Mouse (Mus musculus) myocyte (in vitro differentiated cells): ENCODE measurements around the gene H2-Q2. TPM values are rescaled to one million over a fixed set of nuclear protein-coding genes. Genes with fewer than 3 reads are reported as not detected.
"Not testable (repeated sequence)": the region's sequence is repeated elsewhere in the genome, so short reads cannot be mapped to it uniquely, and the experiment has no call there.

Experiments
- H3K27me3 ChIP-seq: one replicate; pipeline ENCODE4 v1.6.1; 2011; ENCODE audit not compliant: control insufficient read depth, insufficient read depth, insufficient read length
- H3K36me3 ChIP-seq: one replicate; pipeline ENCODE4 v1.6.1; 2011; ENCODE audit not compliant: control insufficient read depth, insufficient read depth
- H3K4me2 ChIP-seq: one replicate; pipeline ENCODE4 v1.6.1; 2011; ENCODE audit warnings: low read depth, control low read depth
- H3K4me3 ChIP-seq: one replicate; pipeline ENCODE4 v1.5.1; 2011; ENCODE audit warnings: mild to moderate bottlenecking, control low read depth, moderate library complexity
- H3K79me2 ChIP-seq: one replicate; pipeline ENCODE4 v1.6.1; 2011; ENCODE audit not compliant: control insufficient read depth, insufficient read depth
- H3ac ChIP-seq: one replicate; pipeline ENCODE4 v1.6.1; 2011; ENCODE audit not compliant: control insufficient read depth, insufficient read length
- CEBPB ChIP-seq: IDR thresholded peaks from 2 replicates; pipeline ENCODE4 v1.6.1; 2011; ENCODE audit warnings: mild to moderate bottlenecking, moderate library complexity; ENCODE audit not compliant: poor library complexity, insufficient read depth, severe bottlenecking
- E2F4 ChIP-seq: IDR thresholded peaks from one replicate; pipeline ENCODE4 v1.6.1; 2011; ENCODE audit warnings: mild to moderate bottlenecking, control low read depth, moderate library complexity; ENCODE audit not compliant: insufficient read depth
- MAX ChIP-seq: IDR thresholded peaks from one replicate; pipeline ENCODE4 v1.6.1; 2011; ENCODE audit warnings: low read depth, mild to moderate bottlenecking, control low read depth
- MYOD1 ChIP-seq, 3 experiments: IDR thresholded peaks; one replicate each; pipeline ENCODE4 v1.6.1; 2011; ENCODE audit warnings: control low read depth in 2 of 3, low read depth in 2 of 3, mild to moderate bottlenecking in 2 of 3, moderate library complexity in 1 of 3; ENCODE audit not compliant: insufficient read length in 2 of 3, control insufficient read depth in 1 of 3
- MYOG ChIP-seq, 3 experiments: IDR thresholded peaks; one replicate each; pipeline ENCODE4 v1.6.1; 2011; ENCODE audit warnings: control low read depth in 2 of 3, low read depth in 2 of 3, mild to moderate bottlenecking in 2 of 3; ENCODE audit not compliant: insufficient read length in 2 of 3, control insufficient read depth in 1 of 3, insufficient read depth in 1 of 3
- POLR2A ChIP-seq: IDR thresholded peaks from one replicate; pipeline ENCODE4 v1.6.1; 2011; ENCODE audit warnings: low read depth, mild to moderate bottlenecking, control low read depth, moderate library complexity; ENCODE audit not compliant: insufficient read length
- POLR2AphosphoS2 ChIP-seq: IDR thresholded peaks from one replicate; pipeline ENCODE4 v1.6.1; 2011; ENCODE audit warnings: low read depth, control low read depth; ENCODE audit not compliant: insufficient read length
- REST ChIP-seq: IDR thresholded peaks from one replicate; pipeline ENCODE4 v1.6.1; 2011; ENCODE audit warnings: mild to moderate bottlenecking, control low read depth, moderate library complexity; ENCODE audit not compliant: insufficient read depth, insufficient read length
- SRF ChIP-seq: IDR thresholded peaks from one replicate; pipeline ENCODE4 v1.6.1; 2011; ENCODE audit warnings: low read depth; ENCODE audit not compliant: control insufficient read depth, insufficient read length
- TCF12 ChIP-seq: IDR thresholded peaks from one replicate; pipeline ENCODE4 v1.6.1; 2011; ENCODE audit warnings: mild to moderate bottlenecking, control low read depth; ENCODE audit not compliant: poor library complexity, insufficient read depth, severe bottlenecking
- TCF3 ChIP-seq: IDR thresholded peaks from one replicate; pipeline ENCODE4 v1.6.1; 2011; ENCODE audit warnings: low read depth, control low read depth; ENCODE audit not compliant: insufficient read length
- USF1 ChIP-seq: IDR thresholded peaks from one replicate; pipeline ENCODE4 v1.6.1; 2011; ENCODE audit warnings: low read depth, mild to moderate bottlenecking, control low read depth, moderate library complexity
- polyA plus RNA-seq: library from polyadenylated mRNA; unstranded; fragments of >200 nt; fragmentation: generic; extraction: Trizol; gene quantifications from one replicate; pipeline ENCODE4 v1.2.1, GENCODE M21; 2012; ENCODE audit warnings: missing spikeins

Gene H2-Q2
- polyA plus RNA-seq, 1 experiment = 0.17 TPM

DNA sequence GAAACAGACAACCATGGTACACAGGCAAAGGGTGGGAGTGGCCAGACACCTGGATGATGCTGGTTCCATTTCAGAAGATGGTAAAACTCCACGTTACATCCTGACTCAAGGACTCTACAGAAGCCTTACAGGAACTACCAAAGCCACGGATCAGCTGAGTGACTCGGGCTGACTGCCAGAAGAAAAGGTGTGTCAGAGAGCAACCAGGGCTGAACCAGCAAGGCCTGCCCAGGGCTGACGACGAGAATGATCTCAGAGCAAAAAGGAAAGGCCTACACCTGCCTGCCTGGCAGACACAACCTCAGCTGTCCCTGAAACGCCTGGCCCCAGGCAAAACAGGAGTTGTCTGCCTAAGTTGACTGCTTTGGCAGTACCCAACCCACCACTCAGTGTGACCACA is 37.6 kb upstream of the H2-Q2 start:
- H3K4me3 ChIP-seq = no peak overlapping the region
- no peak overlapping the region for H3ac ChIP-seq
- TF ChIP-seq MYOD1 (IDR thresholded peaks at IDR 0.05; ENCODE audit: control insufficient read depth in 1 of 3, insufficient read length in 2 of 3, low read depth in 2 of 3) (no peak), SRF (no peak), REST (no peak), E2F4 (no peak), POLR2AphosphoS2 (no peak), TCF3 (no peak), USF1 (no peak), MYOG (IDR thresholded peaks at IDR 0.05; ENCODE audit: control insufficient read depth in 1 of 3, insufficient read depth in 1 of 3, insufficient read length in 2 of 3, low read depth in 2 of 3) (no peak), MAX (no peak), TCF12 (no peak), POLR2A (no peak), CEBPB (no peak)

GRCm38 (mm10) chr17:35304921-35305320 is 37.1 kb upstream of the H2-Q2 start:
- peaks cover 35% of the 10 kb centered on the region for H3K27me3 ChIP-seq
- not testable (repeated sequence) for H3ac ChIP-seq, H3K36me3 ChIP-seq, H3K4me3 ChIP-seq, H3K79me2 ChIP-seq, H3K4me2 ChIP-seq

More for the DNA sequence above, 37.6 kb upstream of the H2-Q2 start:
- H3K79me2 ChIP-seq = no peaks in the 10 kb centered on the region
- H3K36me3 ChIP-seq = no peaks in the 10 kb centered on the region
- peaks cover 35% of the 10 kb centered on the region for H3K27me3 ChIP-seq
- H3K4me2 ChIP-seq = no peak overlapping the region

DNA sequence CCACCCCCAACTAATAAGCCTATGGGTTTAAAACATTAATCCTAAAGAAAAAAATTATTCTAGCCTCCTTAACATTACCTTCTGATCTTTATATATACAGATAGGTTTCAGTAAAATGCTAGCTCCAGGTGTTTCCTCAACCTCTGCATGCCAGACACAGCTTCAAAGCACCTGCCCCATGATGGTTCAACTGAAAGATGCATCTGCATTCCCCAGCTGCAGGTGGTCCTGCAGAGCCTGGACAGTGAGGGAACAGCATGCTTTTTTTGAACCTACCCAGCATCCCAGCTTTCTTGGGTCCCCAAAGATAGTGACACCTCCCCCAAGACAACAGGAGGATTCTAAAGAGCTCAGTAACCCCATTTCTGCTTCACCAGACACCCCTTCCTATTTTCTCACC is 23.4 kb upstream of the H2-Q2 start:
- Histone ChIP-seq H3K4me3 (no peak overlapping the region), H3K27me3 (peaks cover 16% of the 10 kb centered on the region), H3K79me2 (no peaks in the 10 kb centered on the region), H3K4me2 (no peak overlapping the region), H3ac (no peak overlapping the region), H3K36me3 (no peaks in the 10 kb centered on the region)
- TF ChIP-seq TCF12 (no peak), TCF3 (no peak), MYOD1 (IDR thresholded peaks at IDR 0.05; ENCODE audit: control insufficient read depth in 1 of 3, insufficient read length in 2 of 3, low read depth in 2 of 3) (no peak), MAX (no peak), E2F4 (no peak)

- Histone ChIP-seq H3K36me3 (no peaks in the 10 kb centered on the region), H3ac (no peak within 1 kb of the TSS), H3K79me2 (no peaks in the 10 kb centered on the region), H3K4me2 (peak within 1 kb of the TSS; percentile 52), H3K27me3 (peaks cover 16% of the 10 kb centered on the region), H3K4me3 (no peak within 1 kb of the TSS)
- TF ChIP-seq E2F4 (no peak), SRF (no peak), MAX (no peak), MYOD1 (IDR thresholded peaks at IDR 0.05; ENCODE audit: control insufficient read depth in 1 of 3, insufficient read length in 2 of 3, low read depth in 2 of 3) (no peak), TCF3 (no peak), CEBPB (no peak), MYOG (IDR thresholded peaks at IDR 0.05; ENCODE audit: control insufficient read depth in 1 of 3, insufficient read depth in 1 of 3, insufficient read length in 2 of 3, low read depth in 2 of 3) (no peak)
Observed at GRCm38 (mm10) chr17:35320327-35321081, 21.5 kb upstream of the H2-Q2 start, which contains the start of gene H2-Q1. Gene H2-Q1, plus strand, starts transcription at chr17:35320405.

- H3ac ChIP-seq, H3K4me2 ChIP-seq, H3K79me2 ChIP-seq, H3K36me3 ChIP-seq, H3K4me3 ChIP-seq: not testable (repeated sequence)
- H3K27me3 ChIP-seq = peaks cover 16% of the 10 kb centered on the region
Observed at GRCm38 (mm10) chr17:35325124-35325523, 16.9 kb upstream of the H2-Q2 start.

- not testable (repeated sequence) for H3K27me3 ChIP-seq, H3K4me3 ChIP-seq, H3K79me2 ChIP-seq, H3K36me3 ChIP-seq, H3ac ChIP-seq, H3K4me2 ChIP-seq
Observed at GRCm38 (mm10) chr17:35326000-35326399, 16.0 kb upstream of the H2-Q2 start.

DNA sequence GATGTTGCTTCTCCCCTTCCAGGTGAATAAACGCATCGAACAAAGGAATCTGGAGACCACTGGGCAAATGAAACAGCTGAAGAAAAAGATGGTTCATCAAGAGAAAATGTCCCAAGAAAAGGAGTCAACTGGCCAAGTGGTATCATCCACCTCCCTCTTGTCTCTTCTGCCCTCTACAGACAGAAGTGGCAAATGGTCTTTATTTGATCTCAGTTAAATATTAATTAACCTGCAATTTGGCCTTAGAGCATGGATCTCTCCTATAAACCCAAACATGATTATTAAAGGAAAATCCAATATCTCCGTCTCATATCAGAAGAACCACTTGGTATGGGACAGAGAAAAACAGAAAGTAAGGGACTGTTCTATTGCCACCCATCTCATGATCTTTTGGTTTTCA is 12.3 kb upstream of the H2-Q2 start:
- H3K36me3 ChIP-seq, H3K4me3 ChIP-seq, H3K4me2 ChIP-seq, H3K27me3 ChIP-seq, H3ac ChIP-seq, H3K79me2 ChIP-seq: not testable (repeated sequence)

GRCm38 (mm10) chr17:35331546-35331945 is 10.5 kb upstream of the H2-Q2 start:
- H3ac ChIP-seq, H3K79me2 ChIP-seq: not testable (repeated sequence)

More at GRCm38 (mm10) chr17:35331546-35331945, 10.5 kb upstream of the H2-Q2 start:
- H3K4me3 ChIP-seq, H3K36me3 ChIP-seq, H3K4me2 ChIP-seq, H3K27me3 ChIP-seq: not testable (repeated sequence)
